Mouse (Mus musculus): ENCODE measurements around the gene Thumpd3. TPM values are rescaled to one million over a fixed set of nuclear protein-coding genes. Genes with fewer than 3 reads are reported as not detected.

Gene Thumpd3
- polyA plus RNA-seq, 1 experiment: 21.3 TPM

DNA sequence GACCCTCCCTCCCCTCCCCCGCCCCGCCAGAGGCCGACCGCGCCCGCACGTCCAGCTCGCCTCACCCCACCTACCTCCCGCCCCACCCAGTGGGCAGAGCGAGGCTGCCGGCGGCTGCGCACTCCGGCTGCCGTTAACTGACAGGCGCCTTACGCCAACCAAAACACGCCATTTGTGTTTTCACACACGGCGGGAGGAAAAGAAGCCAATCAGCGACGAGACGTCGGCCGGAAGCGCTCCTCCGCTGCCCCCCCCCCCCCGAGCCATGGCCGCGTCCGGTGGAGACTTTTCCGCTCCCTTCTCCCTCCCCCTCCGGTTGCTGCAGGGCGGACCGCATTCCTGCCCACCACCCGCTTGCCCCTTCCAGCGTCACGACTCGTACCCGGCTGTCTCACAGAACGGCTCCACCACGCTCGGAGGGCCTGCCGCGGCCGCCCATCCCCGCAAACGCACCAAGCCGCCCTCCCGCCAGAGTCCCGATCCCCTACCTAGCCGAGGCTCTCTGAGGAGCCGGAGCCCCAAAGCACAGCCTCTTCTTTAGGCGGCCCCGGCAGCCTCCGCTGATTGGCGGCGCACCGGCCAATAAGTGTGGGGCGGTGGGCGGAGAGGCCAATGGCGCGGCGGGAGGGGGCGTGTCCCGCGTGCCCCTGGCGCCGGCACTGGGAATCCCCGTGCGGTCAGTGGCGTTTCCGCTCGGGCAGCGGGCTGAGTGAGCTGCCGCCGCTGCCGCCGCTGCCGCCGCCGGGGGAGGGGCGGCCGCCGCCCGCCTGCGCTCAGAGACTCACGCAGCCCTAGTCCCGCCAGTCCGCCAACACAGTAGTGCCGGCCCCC lies 30.9 kb downstream of the Thumpd3 start, which contains the start of gene Setd5:
TSS of gene Setd5 (plus strand) at position 680 of the 831 bp plus-strand sequence.
- DNase-seq (ENCODE audit: extremely low spot score in 1 of 2, low spot score in 1 of 2): peak; percentile 92 to 98

DNA sequence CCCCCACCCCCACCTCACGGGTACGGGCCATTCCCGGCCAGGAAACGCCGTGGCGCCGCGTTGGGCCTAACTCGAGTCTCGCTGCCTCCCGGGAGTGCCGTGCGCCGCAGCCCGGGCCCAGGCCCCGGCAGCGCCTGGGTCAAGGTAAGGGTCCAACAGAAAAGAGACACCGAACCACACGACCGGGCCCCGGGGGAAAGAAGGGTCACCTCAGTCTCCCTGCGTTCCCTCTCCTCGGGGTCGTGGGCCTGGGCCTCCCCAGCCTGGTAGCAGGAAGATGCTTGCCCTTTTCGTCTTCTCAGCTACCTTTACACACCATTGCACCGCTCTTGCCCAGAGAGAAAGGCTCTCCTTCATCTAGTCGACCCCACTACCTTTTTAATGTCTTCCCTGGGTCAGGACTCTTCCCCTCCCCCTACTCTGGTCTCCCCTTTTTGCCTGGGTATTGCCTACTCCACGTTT lies 31.6 kb downstream of the Thumpd3 start:
- no peak for DNase-seq (ENCODE audit: extremely low spot score in 1 of 2, low spot score in 1 of 2)

DNA sequence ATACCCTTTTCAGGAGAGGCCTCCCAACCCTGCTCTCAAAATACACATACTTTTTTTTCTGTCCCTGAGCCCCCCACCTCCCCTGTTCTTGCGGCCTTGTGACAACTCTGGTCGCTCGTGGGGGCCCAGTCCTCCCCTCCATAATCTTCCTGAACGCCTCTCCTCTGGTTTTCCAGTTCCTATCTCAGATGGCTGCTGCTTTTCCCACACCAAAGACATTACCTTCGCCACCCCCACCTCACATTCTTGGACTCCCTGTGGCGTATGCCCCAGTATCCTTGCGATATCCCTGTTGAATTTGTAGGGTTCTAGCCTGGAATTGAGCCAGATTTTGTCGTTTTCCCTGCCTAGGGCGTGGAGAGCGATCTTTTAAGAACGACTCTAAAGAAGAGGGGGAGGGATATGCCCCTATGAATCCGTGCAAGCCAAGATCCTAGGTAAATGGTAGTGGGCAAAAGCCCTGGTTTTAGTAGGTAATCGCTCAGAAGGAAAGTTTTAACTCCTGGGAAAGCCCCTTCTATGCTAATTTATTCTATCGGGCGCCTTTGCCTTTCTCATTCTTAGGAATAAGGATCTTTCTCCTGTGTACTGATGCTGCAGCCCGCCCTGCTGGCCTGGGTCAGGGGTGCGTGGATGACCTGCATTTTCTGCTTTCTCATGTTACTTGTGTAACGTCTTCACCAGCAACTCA lies 32.2 kb downstream of the Thumpd3 start:
- DNase-seq (ENCODE audit: extremely low spot score in 1 of 2, low spot score in 1 of 2): peak in 1 of 2 experiments; percentile 45

DNA sequence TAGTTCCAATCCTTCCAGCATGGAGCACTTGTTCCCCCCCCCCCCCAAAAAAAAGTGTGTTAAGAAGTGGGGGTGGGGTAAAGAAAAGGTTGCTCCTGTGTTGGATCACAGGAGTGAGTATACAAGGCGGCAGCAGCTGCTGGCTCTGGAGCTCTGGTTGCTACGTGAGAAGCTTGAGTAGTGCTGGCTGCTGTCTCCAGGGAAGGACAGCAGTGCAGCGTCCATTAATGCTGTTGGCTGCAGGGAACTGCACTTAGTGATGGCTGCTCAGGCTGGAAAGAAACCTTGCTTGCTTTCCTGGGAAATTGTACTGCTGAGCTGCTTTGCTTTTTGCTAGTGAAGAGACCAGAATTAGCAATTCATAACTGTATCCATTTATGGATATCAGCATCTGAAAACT lies 33.5 kb downstream of the Thumpd3 start:
- peak in 1 of 2 experiments; percentile 47 for DNase-seq (ENCODE audit: extremely low spot score in 1 of 2, low spot score in 1 of 2)

DNA sequence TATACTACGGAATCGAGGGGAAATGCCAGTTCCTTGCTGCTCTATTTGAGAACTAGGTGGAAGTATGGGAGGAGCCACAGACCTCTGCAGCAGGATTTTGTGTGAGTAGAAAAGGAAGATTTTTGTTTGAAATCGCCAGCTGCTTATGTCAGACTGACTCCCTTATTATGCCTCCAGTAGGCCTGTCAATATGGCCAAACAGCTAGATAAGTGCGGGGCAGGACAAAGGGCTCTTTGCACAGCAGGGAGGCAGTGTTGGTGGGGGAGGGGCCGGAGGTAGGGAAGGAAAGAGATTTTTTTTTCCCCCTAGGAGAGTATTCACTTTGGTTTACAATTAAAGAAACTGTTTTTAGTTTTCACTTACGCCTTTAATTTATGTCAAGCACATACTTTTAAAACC lies 36.2 kb downstream of the Thumpd3 start:
- DNase-seq (ENCODE audit: extremely low spot score in 1 of 2, low spot score in 1 of 2): no peak

DNA sequence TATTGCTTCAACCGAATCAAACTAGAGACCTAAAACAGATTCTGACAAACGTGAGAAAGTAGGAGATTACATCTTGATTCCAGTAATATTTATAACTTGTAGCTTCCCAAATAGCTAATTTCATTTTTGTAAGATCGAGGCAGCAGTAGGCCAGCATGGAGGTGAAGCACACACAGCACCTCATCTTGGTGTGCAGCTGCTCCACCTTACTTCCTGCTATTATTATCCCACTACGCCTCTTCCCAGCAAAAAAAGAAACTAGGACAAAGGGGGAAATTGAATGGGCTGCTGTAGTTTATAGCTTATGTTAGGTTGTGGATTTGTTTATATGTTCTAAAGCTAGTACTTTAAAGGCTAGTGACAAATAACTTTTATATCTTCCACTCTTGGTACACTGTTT lies 38.6 kb downstream of the Thumpd3 start:
- DNase-seq (ENCODE audit: extremely low spot score in 1 of 2, low spot score in 1 of 2): no peak

DNA sequence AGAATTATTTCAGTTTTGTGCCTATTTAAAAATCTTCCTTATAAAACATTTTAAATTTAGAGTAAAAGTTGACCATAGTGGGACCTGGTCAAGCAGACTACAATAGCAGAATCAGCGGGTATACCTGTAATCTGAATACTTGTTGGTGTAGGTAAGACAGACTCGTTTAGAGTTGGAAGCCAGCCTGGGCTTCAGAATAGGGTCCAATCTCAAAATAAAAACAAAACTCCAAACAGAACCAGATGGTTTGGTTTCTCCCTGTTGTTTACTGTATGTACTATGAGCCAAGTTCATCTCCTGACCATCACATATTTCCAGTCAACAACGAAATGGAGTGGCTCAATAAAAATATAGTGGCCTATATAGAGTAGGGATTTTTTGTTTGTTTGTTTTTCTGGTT lies 47.2 kb downstream of the Thumpd3 start:
- DNase-seq (ENCODE audit: extremely low spot score in 1 of 2, low spot score in 1 of 2): no peak

DNA sequence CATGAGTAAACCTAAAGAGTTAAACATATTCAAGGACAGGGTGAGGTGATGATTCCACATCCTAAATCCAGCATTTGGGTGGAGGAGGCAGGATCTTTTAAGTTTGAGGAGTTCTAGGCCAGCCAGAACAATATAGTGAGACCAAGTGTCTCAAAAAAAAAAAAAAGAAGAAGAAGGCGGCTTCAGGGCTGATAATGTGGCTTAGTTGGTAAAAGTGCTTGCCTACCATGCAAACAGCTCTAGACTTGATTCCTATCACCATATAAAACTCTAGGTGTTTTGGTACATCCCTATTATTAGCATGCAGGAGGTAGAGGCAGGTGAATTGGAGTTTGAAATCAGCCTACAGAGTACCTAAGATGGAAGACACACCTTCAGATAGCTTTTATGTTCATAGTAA lies 49.5 kb downstream of the Thumpd3 start:
- no peak for DNase-seq (ENCODE audit: extremely low spot score in 1 of 2, low spot score in 1 of 2)

DNA sequence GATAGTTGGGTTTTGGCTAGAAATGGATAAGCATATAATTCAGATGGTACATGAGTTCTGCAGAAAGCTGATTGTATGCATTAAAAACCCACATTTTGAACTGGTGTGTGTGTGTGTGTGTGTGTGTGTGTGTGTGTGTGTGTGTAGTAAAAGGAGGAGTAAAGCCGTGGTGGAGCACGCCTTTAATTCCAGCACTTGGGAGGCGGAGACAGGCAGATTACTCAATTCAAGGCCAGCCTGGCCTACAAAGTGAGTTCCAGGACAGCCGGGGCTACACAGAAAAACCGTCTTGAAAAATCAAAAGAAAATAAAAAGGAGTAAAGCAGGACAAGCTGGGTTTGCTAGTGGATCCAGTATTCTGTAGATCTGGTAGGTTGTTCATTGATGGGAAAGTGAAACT lies 51.6 kb downstream of the Thumpd3 start:
- no peak for DNase-seq (ENCODE audit: extremely low spot score in 1 of 2, low spot score in 1 of 2)

DNA sequence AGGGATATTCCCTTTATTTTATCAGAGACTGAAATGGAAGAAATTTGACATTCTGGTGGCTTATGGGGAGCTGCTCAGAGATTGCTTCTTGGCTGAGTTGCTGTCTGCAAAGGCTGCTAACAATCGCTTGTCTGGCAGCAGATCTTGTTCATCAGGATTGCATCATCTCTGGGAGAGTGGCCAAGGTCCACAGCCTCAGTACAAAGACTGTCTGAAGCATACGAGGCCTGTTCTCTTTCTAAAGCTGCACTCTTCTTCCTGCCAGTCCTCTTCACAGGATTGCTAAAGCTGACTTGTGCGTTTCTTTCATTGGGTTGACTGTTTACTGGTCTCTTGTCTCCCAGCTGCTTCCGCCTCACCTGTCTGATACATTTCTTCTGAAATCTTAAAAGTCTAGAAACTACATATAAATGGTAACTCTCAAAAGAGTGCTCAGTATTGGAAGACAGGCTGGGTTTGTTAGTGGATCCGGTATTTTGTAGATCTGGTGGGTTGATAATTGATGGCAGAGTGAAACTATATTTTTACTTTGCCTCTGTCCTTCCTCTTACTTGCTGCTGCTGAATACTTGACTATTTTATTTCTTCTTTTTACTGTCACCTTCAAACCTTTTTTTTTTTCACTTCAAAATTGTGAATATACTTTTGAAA lies 53.7 kb downstream of the Thumpd3 start:
- DNase-seq (ENCODE audit: extremely low spot score in 1 of 2, low spot score in 1 of 2): peak; percentile 85 to 94

DNA sequence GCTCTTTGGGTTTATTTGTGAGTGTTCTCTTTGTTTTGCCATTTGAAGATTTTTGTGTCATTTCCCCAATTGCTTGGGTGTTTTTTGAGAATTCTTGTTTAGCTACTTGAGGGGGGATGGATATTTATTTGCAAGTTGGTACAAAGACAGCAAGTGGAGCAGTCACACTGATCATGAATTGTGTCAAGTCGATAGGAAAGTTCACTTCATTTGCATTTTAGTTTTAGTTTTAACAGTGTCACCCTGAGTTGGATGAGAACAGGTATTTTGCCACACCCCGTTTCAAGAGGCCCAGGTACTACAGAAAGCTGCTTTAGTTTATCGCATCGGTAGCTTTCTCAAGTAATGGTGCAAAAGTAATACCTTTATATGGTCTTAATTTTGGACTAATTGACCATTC lies 56.5 kb downstream of the Thumpd3 start:
- DNase-seq (ENCODE audit: extremely low spot score in 1 of 2, low spot score in 1 of 2): no peak

DNA sequence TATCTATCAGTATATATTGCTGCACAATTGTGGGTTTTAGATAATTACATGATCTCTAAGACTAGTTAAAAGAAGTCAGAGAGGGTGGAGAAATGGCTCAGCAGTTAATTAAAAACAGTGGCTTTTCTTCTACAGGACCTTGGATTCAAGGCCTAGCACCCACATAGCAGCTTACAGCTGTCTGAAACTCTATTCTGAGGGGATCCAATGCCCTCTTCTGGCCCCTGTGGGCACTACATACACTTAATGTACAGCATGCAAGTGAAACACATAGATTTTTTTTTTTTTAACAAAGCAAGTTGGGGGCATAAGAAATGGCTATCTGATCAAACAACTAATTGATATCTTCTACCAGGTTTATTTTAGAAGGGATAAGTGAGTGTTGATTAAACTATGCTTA lies 57.7 kb downstream of the Thumpd3 start:
- DNase-seq (ENCODE audit: extremely low spot score in 1 of 2, low spot score in 1 of 2): peak in 1 of 2 experiments; percentile 43

DNA sequence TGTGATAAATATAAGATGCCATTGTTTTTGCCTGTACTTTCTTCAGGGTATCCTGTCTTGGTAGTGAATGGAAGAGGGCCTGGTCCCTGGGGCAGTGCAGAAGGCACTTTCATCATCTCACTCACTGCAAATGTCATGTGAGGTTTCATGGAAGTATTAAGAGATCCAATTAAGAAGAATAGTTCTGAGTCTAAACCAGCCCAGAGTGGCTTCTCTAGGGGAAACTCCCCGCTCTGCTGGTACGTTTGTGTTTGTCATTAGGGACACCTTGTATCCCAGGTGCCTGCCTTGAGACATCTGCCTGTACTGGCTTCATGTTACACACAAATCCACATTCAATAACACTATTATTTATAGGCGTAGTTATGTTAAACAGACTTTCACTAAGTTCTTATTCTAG lies 63.4 kb downstream of the Thumpd3 start:
- DNase-seq (ENCODE audit: extremely low spot score in 1 of 2, low spot score in 1 of 2): no peak

DNA sequence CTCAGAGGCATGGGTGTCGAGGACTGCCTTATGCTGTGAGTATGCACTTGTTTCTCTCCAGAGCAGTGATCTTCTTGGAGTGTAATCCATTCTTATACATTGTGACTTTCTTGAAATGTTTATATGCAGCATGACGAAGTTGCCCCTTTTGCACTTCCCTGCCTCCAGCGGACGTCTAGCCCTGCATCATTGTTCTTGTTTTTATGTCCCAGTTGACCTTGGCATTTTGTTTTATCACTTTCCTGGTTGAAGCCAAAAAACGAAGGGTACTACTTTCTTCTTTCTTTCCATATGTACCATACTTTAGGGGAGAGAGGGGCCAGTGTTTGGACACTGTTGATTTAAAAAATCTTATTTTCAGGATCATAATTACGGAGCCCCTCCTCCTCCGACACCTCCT lies 63.9 kb downstream of the Thumpd3 start:
- no peak for DNase-seq (ENCODE audit: extremely low spot score in 1 of 2, low spot score in 1 of 2)

Other genes starting within 250 kb of the Thumpd3 start
- gene Srgap3, start 99.0 kb upstream of the Thumpd3 start, polyA plus RNA-seq (2012; rRNA removed): 123 and 124 TPM in 2 replicates
- gene Setd5, start 31.1 kb downstream of the Thumpd3 start, polyA plus RNA-seq (2012; rRNA removed): 54.5 and 62.1 TPM in 2 replicates
- 67.0 and 68.5 TPM in 2 replicates for gene Lhfpl4, start 149.2 kb downstream of the Thumpd3 start, polyA plus RNA-seq (2012; rRNA removed)
- gene Mtmr14, start 191.6 kb downstream of the Thumpd3 start, polyA plus RNA-seq (2012; rRNA removed): 21.7 and 23.9 TPM in 2 replicates
- 70.1 and 97.8 TPM in 2 replicates for gene Cpne9, start 236.1 kb downstream of the Thumpd3 start, polyA plus RNA-seq (2012; rRNA removed)